Mouse (Mus musculus): ENCODE measurements around the gene Cend1. TPM values are rescaled to one million over a fixed set of nuclear protein-coding genes. Genes with fewer than 3 reads are reported as not detected.
"Not testable (repeated sequence)": the region's sequence is repeated elsewhere in the genome, so short reads cannot be mapped to it uniquely, and the experiment has no call there.

Cend1 gene
- polyA plus RNA-seq, 2 experiments = not detected

DNA sequence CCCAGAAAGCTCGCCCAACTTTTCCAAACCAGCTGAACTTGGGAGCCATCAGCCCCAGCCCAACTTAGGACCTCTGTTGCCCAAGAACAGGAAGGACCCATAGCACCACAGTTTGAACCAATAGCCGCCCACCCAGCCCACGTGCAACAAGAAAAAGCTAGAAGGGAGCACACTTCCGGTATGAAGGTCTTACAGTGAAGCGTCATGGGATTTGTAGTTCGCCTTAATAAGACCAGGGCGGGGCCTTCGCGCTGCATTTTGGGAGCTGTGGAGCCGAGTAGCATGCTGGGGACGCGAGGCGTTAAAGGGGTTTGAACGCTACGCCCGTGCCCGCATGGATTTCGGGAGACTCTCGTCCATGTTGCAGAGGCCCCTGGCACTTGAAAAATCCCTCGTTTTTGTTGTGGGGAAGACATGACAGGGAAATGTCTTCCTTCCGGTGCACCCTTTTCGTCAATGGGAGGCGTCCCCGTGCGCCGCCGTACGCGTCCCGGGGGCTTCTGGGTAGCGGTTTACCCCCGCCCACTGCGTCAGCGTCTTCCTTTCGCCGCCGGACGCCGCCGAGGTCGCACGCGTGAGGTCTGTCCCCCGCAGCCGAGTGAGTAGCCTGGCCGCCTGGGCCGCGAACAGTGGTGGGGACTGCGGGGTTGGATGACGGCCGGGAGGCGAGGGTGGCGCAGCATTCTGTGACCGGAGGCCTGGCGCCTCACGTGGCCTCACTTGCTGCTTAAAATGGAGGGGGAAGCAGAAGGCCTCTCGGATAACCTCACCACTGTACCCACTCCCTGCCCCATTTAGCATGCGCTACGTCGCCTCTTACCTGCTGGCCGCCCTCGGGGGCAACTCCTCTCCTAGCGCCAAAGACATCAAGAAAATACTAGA, 18.1 kb upstream of the Cend1 start, which contains the start of gene Rplp2:
Gene Rplp2 (plus strand): TSS at position 261 of the 882 bp plus-strand sequence.
- ATAC-seq (ENCODE audit: insufficient read depth) (peak; percentile 87), DNase-seq (ENCODE audit: low read depth in 3 of 3, low spot score in 3 of 3) (peak; percentile 85 to 88 (median 88))
- no peaks in the 10 kb centered on the region for H3K9me3 ChIP-seq (ENCODE audit: control insufficient read depth, low read length)
- H3K4me3 ChIP-seq (ENCODE audit: insufficient read depth in 1 of 2, low read depth in 2 of 2, low read length in 2 of 2) = peak within 1 kb of the TSS; percentile 76 to 81
- H3K4me2 ChIP-seq (ENCODE audit: low read depth) = peak within 1 kb of the TSS; percentile 73
- TF ChIP-seq EP300 (IDR thresholded peaks at IDR 0.05; ENCODE audit: low read depth) = no peak
- no peak; the same call in 1 of the 2 replicates for TF ChIP-seq CTCF (IDR thresholded peaks at IDR 0.05; ENCODE audit: low read depth)
- H3K27ac ChIP-seq = peak within 1 kb of the TSS; percentile 84
- peaks cover 22 to 33% of the 10 kb centered on the region in 2 experiments for H3K4me1 ChIP-seq (replicated peaks; ENCODE audit: control insufficient read depth in 2 of 2, insufficient read depth in 2 of 2, low read length in 1 of 2)
- under 1% methylated on average over 63 of the region's 63 CpGs for WGBS (ENCODE audit: insufficient replicate concordance)
- peaks cover 40% of the 10 kb centered on the region for H3K36me3 ChIP-seq (replicated peaks; ENCODE audit: control insufficient read depth, insufficient read depth, low read depth)
- H3K27me3 ChIP-seq (ENCODE audit: control insufficient read depth, insufficient read depth, low read length) = no peaks in the 10 kb centered on the region
- peak within 1 kb of the TSS; percentile 86 for H3K9ac ChIP-seq (replicated peaks)

DNA sequence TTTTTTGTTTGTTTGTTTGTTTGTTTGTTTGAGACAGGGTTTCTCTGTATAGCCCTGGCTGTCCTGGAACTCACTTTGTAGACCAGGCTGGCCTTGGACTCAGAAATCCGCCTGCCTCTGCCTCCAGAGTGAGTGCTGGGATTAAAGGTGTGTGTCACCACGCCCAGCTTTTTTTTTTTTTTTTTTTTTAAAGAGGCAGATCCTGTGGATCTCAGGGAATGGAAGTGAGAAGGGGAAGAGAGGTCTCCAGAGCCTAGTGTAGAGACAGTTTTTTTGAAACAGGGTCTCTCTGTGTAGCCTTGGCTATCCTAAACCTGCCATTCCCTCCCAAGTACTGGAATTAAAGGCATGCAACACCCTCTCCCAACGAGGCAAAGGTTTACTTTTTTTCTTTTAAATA, 17.1 kb upstream of the Cend1 start:
- Histone ChIP-seq H3K4me1 (replicated peaks; ENCODE audit: control insufficient read depth in 2 of 2, insufficient read depth in 2 of 2, low read length in 1 of 2) (peaks cover 22 to 28% of the 10 kb centered on the region in 2 experiments), H3K4me3 (ENCODE audit: insufficient read depth in 1 of 2, low read depth in 2 of 2, low read length in 2 of 2) (peak overlapping the region in 1 of 2 experiments; percentile 76; a peak in 2 of 4 replicates), H3K36me3 (replicated peaks; ENCODE audit: control insufficient read depth, insufficient read depth, low read depth) (peaks cover 37% of the 10 kb centered on the region), H3K9ac (replicated peaks) (peak overlapping the region; percentile 86; the same call in 1 of the 2 replicates), H3K4me2 (ENCODE audit: low read depth) (peak overlapping the region; percentile 73)
- not testable (repeated sequence) for ATAC-seq (ENCODE audit: insufficient read depth); DNase-seq (ENCODE audit: low read depth in 3 of 3, low spot score in 3 of 3); H3K9me3 ChIP-seq (ENCODE audit: control insufficient read depth, low read length); H3K27me3 ChIP-seq (ENCODE audit: control insufficient read depth, insufficient read depth, low read length); H3K27ac ChIP-seq
- 53% methylated on average over 3 of the region's 3 CpGs for WGBS (ENCODE audit: insufficient replicate concordance)

GRCm38 (mm10) chr7:141443828-141444237, 14.5 kb upstream of the Cend1 start, which contains the start of gene Pidd1:
Gene Pidd1, minus strand, starts transcription at chr7:141444025.
- Histone ChIP-seq H3K9me3 (ENCODE audit: control insufficient read depth, low read length) (no peaks in the 10 kb centered on the region), H3K4me3 (ENCODE audit: insufficient read depth in 1 of 2, low read depth in 2 of 2, low read length in 2 of 2) (peak within 1 kb of the TSS; percentile 67 to 76), H3K36me3 (replicated peaks; ENCODE audit: control insufficient read depth, insufficient read depth, low read depth) (peaks cover 36% of the 10 kb centered on the region), H3K27ac (peak within 1 kb of the TSS; percentile 80), H3K9ac (replicated peaks) (peak within 1 kb of the TSS; percentile 72), H3K4me2 (ENCODE audit: low read depth) (peak within 1 kb of the TSS; percentile 90), H3K27me3 (ENCODE audit: control insufficient read depth, insufficient read depth, low read length) (no peaks in the 10 kb centered on the region), H3K4me1 (replicated peaks; ENCODE audit: control insufficient read depth in 2 of 2, insufficient read depth in 2 of 2, low read length in 1 of 2) (peaks cover 19 to 22% of the 10 kb centered on the region in 2 experiments)
- DNase-seq (ENCODE audit: low read depth in 3 of 3, low spot score in 3 of 3) (peak; percentile 68 to 72 (median 70)), ATAC-seq (ENCODE audit: insufficient read depth) (peak; percentile 65)
- whole genome bisulfite sequencing (ENCODE audit: insufficient replicate concordance) = under 1% methylated on average over 25 of the region's 25 CpGs
- TF ChIP-seq EP300 (IDR thresholded peaks at IDR 0.05; ENCODE audit: low read depth) (no peak), CTCF (IDR thresholded peaks at IDR 0.05; ENCODE audit: low read depth) (no peak)

DNA sequence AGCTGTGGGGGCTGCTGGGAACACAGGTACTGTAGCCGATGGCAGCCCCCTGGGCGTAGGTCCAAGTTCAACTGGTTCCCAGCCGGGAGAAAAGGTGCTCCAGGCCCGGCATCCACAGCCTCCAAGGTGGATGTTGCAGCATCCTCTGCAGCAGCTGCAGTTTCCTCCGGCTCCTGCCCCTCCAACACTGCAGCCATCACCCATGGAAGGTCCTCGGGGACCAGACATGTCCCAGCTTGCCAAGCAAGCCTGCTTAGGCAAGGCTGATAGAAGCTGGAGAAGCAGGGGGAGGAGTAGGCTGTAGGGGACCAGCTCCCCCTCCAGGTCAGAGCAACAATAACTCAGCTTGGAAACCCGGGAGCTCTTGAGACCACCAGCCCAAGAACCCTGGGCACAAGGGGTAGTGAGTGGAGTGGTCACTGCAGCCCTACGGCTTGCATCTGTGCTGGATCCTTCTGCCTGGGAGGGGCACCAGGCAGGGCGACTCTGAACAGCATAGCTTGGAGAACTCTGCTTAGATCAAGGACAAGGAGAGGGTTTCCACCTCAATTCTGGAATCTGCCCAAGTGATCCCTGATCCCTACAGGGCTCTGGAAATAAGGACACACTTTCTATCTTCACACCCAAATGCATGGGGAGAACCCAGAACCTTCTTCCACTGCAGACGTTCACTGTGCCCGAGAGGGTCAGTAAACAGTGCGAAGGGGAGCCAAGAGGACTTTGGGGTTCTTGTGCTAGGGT, 14.0 kb upstream of the Cend1 start:
- TF ChIP-seq CTCF (IDR thresholded peaks at IDR 0.05; ENCODE audit: low read depth) = peak; percentile 77
- TF ChIP-seq EP300 (IDR thresholded peaks at IDR 0.05; ENCODE audit: low read depth) = no peak
- peak; percentile 31; the same call in 1 of the 2 replicates for ATAC-seq (ENCODE audit: insufficient read depth)
- Histone ChIP-seq H3K27me3 (ENCODE audit: control insufficient read depth, insufficient read depth, low read length) (no peaks in the 10 kb centered on the region), H3K4me1 (replicated peaks; ENCODE audit: control insufficient read depth in 2 of 2, insufficient read depth in 2 of 2, low read length in 1 of 2) (peaks cover 14 to 16% of the 10 kb centered on the region in 2 experiments), H3K27ac (peak overlapping the region; percentile 80), H3K9ac (replicated peaks) (peak overlapping the region; percentile 72), H3K4me3 (ENCODE audit: insufficient read depth in 1 of 2, low read depth in 2 of 2, low read length in 2 of 2) (peak overlapping the region; percentile 67 to 76), H3K9me3 (ENCODE audit: control insufficient read depth, low read length) (no peaks in the 10 kb centered on the region), H3K4me2 (ENCODE audit: low read depth) (peak overlapping the region; percentile 90), H3K36me3 (replicated peaks; ENCODE audit: control insufficient read depth, insufficient read depth, low read depth) (peaks cover 36% of the 10 kb centered on the region)
- whole genome bisulfite sequencing (ENCODE audit: insufficient replicate concordance) = 23% methylated on average over 12 of the region's 12 CpGs
- peak in 1 of 3 experiments; percentile 56 for DNase-seq (ENCODE audit: low read depth in 3 of 3, low spot score in 3 of 3)
